Mouse (Mus musculus) embryo, embryonic 11.5 days (tissue): ENCODE data around the gene Olfr92.

Experiments used
- DNase-seq: peaks from one replicate; pipeline ENCODE4 v3.0.0-alpha.2; 2012; ENCODE audit warnings: low read depth, low spot score

The Olfr92 gene

GRCm38 (mm10) chr17:37063063-37063462 is 56.8 kb downstream of the Olfr92 start:
- no peak for DNase-seq

GRCm38 (mm10) chr17:37062101-37062641 is 57.7 kb downstream of the Olfr92 start:
- DNase-seq = no peak

GRCm38 (mm10) chr17:37061435-37061834 is 58.5 kb downstream of the Olfr92 start:
- no peak for DNase-seq
